Mouse (Mus musculus) lung, adult 2 months (tissue): ENCODE measurements around the gene Zfp961.
"Not testable (repeated sequence)": the region's sequence is repeated elsewhere in the genome, so short reads cannot be mapped to it uniquely, and the experiment has no call there.

Source experiments
- CTCF ChIP-seq: fragments of 200-500 bp; IDR thresholded peaks from 2 replicates; pipeline ENCODE4 v1.5.1; 2011; ENCODE audit warnings: mild to moderate bottlenecking, low read length, control low read depth; ENCODE audit not compliant: insufficient read depth
- POLR2A ChIP-seq: fragments of 200-500 bp; IDR thresholded peaks from 2 replicates; pipeline ENCODE4 v1.6.1; 2011; ENCODE audit warnings: low read depth, mild to moderate bottlenecking, control low read depth, low read length, borderline replicate concordance; ENCODE audit errors: extremely low read depth

DNA sequence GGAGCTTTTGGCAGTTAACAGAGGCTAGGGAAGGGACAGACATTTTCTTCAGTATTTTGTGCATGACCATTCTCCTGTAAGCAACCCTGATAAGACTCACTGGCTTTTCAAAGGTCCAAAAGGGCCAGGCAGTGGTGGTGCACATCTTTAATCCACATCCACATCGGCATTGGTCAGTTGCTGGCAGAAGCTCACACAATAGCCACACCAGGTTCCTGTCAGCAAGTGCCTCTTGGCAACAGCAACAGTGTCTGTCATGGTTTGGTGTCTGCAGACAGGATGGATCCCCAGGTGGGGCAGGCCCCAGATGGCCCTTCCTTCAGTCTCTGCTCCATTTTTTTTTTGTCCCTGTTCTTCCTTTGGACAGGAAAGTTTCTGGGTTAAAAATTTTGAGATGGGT is 68.2 kb downstream of the Zfp961 start:
- TF ChIP-seq POLR2A, CTCF: not testable (repeated sequence)
